Mouse (Mus musculus) thymus, adult 2 months (tissue): ENCODE results near the gene Col6a3.

ENCODE experiments used
- CTCF ChIP-seq: fragments of 200-500 bp; IDR thresholded peaks from 2 replicates; pipeline ENCODE4 v1.5.1; 2012; ENCODE audit warnings: mild to moderate bottlenecking, control low read depth, low read length, moderate library complexity, borderline replicate concordance; ENCODE audit not compliant: control insufficient read depth, poor library complexity, insufficient read depth; ENCODE audit errors: extremely low read depth
- POLR2A ChIP-seq: fragments of 200-500 bp; IDR thresholded peaks from 2 replicates; pipeline ENCODE4 v1.6.1; 2012; ENCODE audit warnings: mild to moderate bottlenecking, low read length, control low read depth, moderate library complexity; ENCODE audit not compliant: control insufficient read depth, poor library complexity, insufficient read depth; ENCODE audit errors: extremely low read depth

GRCm38 (mm10) chr1:90758091-90758673 is 85.6 kb downstream of the Col6a3 start:
- no peak for TF ChIP-seq CTCF
- TF ChIP-seq POLR2A = no peak
